Mouse (Mus musculus): Measurements from ENCODE around the gene Teddm3. TPM values are rescaled to one million over a fixed set of nuclear protein-coding genes. Genes with fewer than 3 reads are reported as not detected.
"Not testable (repeated sequence)": the region's sequence is repeated elsewhere in the genome, so short reads cannot be mapped to it uniquely, and the experiment has no call there.

Teddm3 gene
- polyA plus RNA-seq, 1 experiment from 2014 or later: not detected

DNA sequence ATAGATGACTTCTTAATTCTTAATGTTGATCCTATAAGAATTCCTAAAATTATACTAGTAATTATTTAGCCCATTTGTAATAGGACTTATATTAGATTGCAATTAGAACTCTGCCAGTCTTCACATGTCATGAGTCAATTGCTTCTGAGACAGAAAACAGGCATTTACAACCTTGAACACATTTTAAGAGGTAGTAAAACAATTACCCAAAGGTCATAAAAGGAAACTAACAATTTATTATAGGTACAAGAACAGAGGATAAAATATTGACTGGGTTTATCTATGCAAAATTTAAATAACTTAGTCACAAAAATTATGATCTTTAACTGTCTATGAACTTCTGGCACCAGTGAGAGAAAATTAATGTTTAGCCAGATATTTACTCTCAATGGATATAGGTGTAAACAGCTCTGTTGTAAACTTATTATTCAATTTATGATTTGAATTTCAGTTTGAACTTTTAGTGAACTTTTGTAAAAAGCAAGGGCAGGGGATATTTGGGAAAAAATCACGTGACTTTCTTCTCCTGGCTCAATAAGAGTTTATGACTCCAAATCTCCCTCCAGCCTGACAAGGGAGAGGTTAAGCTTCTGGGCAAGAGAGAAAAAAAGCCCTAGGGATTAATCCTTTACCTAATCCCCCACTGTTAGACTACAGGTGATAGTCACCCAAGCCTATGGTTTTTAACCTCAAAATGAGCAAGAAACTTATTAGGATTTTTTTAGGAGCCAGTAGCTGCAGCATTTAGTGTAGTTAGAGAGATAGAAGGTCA, 17.3 kb downstream of the Teddm3 start:
- no peaks in the 10 kb centered on the region for H3K4me1 ChIP-seq
- no peak overlapping the region for H3K9ac ChIP-seq (replicated peaks)
- no peak overlapping the region for H3K4me2 ChIP-seq (replicated peaks)
- 46% methylated on average over 1 of the region's 1 CpGs for WGBS
- H3K9me3 ChIP-seq: no peaks in the 10 kb centered on the region
- H3K27ac ChIP-seq (replicated peaks): no peak overlapping the region
- H3K4me3 ChIP-seq: no peak overlapping the region
- no peaks in the 10 kb centered on the region for H3K36me3 ChIP-seq
- ATAC-seq (ENCODE audit: low FRiP score, low read depth): no peak
- H3K27me3 ChIP-seq: no peaks in the 10 kb centered on the region

GRCm38 (mm10) chr16:21127666-21128065, 26.1 kb downstream of the Teddm3 start:
- not testable (repeated sequence) for H3K4me2 ChIP-seq (replicated peaks); H3K36me3 ChIP-seq; H3K4me1 ChIP-seq; H3K27me3 ChIP-seq; ATAC-seq (ENCODE audit: low FRiP score, low read depth); H3K9ac ChIP-seq (replicated peaks); H3K9me3 ChIP-seq; H3K4me3 ChIP-seq; H3K27ac ChIP-seq (replicated peaks)
- 78% methylated on average over 3 of the region's 3 CpGs for WGBS

GRCm38 (mm10) chr16:21122776-21123175, 31.0 kb downstream of the Teddm3 start:
- not testable (repeated sequence) for H3K9ac ChIP-seq (replicated peaks); H3K27ac ChIP-seq (replicated peaks); H3K27me3 ChIP-seq; H3K4me2 ChIP-seq (replicated peaks); H3K36me3 ChIP-seq; H3K4me1 ChIP-seq; H3K4me3 ChIP-seq; H3K9me3 ChIP-seq; ATAC-seq (ENCODE audit: low FRiP score, low read depth)
- 81% methylated on average over 2 of the region's 2 CpGs for WGBS

DNA sequence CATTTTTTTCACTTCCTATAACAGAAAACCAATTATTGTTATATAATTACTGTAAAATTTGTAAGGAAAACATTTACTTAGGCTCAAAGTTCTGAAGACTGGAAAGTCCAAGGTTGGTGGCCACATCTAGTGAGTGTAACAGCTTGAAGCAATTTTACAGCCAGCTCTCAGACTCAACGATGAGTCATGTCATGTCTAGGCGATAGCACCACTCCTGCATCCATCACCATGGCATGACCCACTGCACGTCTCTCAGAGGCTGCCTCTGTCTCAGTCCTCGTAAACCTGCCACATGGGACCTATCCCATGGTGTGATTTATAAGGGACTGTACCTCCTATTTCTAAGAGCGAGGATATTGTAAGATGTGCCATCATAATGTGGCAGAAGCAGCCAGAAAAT, 37.7 kb downstream of the Teddm3 start:
- 84% methylated on average over 5 of the region's 5 CpGs for WGBS
- Histone ChIP-seq H3K9ac (replicated peaks) (no peak overlapping the region), H3K27ac (replicated peaks) (no peak overlapping the region), H3K27me3 (no peaks in the 10 kb centered on the region), H3K9me3 (no peaks in the 10 kb centered on the region), H3K4me3 (no peak overlapping the region), H3K36me3 (no peaks in the 10 kb centered on the region), H3K4me2 (replicated peaks) (no peak overlapping the region), H3K4me1 (no peaks in the 10 kb centered on the region)
- ATAC-seq (ENCODE audit: low FRiP score, low read depth): no peak

- Histone ChIP-seq H3K36me3 (no peaks in the 10 kb centered on the region), H3K4me2 (replicated peaks) (no peak overlapping the region), H3K27ac (replicated peaks) (no peak overlapping the region), H3K4me1 (no peaks in the 10 kb centered on the region), H3K27me3 (no peaks in the 10 kb centered on the region), H3K9me3 (no peaks in the 10 kb centered on the region), H3K9ac (replicated peaks) (no peak overlapping the region), H3K4me3 (no peak overlapping the region)
- no peak for ATAC-seq (ENCODE audit: low FRiP score, low read depth)
- WGBS: 89% methylated on average over 1 of the region's 1 CpGs
Observed at GRCm38 (mm10) chr16:21109473-21109872, 44.3 kb downstream of the Teddm3 start.

Other genes starting within 250 kb of the Teddm3 start
- gene Ephb3, start 50.8 kb upstream of the Teddm3 start, polyA plus RNA-seq (2016; fragmentation: Nextera tagmentation; extraction: Ambion mirVana): 23.6 and 24.2 TPM in 2 replicates

Measured in midbrain, embryonic 12.5 days (tissue).